Mouse (Mus musculus) lung, postnatal 10 days (tissue): ENCODE data around the gene Ankzf1.
"Not testable (repeated sequence)": the region's sequence is repeated elsewhere in the genome, so short reads cannot be mapped to it uniquely, and the experiment has no call there.

Experiments used
- DNase-seq: peaks from one replicate; pipeline ENCODE4 v3.0.0; 2021

Ankzf1 gene

DNA sequence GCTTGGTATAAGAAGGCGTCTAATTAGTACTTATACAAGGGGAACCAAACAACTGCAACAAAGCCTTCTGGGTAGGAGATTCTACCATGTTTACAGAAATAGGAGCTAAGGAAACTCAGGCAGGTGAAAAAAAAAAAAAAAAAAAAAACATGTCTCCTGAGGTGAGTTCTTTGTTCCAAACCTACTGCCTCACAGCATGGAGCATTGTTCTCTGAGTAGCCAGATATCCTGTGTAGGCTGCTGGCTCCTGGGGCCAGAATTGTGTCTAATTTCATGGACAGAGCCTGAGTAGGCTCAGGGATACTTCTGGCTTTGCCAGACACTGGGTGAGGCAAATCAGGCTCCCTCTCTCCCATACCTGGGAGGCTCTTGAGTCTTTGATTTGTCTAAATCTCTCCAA is 35.7 kb downstream of the Ankzf1 start:
- no peak for DNase-seq

DNA sequence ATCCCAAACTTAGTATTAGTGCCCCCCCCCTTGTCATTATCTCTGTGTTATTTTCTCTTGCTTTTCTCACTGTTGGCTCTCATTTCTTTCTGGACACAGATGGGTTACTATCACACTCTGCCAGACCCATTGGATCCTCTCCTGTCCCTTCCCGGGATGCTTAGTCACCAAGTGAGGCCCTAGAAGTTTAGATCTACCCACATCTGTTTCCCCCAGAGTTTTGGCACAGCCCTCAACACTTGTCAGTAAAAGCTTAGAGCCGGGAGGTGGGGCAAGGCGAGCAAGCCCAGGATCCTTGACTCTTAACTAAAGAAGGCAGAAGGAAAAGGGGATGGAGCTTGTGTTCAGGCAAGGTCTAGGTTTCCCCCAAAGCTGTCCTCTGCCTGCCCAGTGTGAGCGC is 37.2 kb downstream of the Ankzf1 start:
- DNase-seq = no peak

DNA sequence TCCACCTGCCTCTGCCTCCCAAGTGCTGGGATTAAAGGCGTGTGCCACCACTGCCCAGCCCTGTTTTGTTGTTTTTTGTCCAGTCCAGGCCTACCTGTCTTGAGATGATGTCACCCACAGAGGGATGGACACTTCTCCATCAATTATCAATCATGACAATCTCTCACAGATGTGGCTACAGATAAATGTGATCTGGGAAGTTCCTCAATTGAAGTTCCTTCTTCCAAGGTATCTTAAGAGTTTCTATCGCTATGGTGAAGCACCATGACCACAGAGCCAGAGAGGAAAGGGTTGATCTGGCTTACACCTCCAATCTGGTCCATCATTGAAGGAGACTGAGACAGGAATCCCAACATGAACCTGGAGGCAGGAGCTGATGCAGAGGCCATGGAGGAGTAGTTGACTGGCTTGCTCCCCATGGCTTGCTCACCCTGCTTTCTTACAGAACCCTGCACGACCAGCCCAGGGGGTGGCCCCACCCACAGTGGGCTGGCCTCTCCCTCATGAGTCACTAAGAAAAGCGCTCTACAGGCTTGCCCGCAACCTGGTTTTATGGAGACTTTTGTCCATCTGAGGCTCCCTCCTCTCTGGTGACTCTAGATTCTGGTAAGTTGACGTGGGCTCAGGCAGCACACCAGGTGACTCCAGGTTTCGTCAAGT is 38.5 kb downstream of the Ankzf1 start:
- DNase-seq = no peak

DNA sequence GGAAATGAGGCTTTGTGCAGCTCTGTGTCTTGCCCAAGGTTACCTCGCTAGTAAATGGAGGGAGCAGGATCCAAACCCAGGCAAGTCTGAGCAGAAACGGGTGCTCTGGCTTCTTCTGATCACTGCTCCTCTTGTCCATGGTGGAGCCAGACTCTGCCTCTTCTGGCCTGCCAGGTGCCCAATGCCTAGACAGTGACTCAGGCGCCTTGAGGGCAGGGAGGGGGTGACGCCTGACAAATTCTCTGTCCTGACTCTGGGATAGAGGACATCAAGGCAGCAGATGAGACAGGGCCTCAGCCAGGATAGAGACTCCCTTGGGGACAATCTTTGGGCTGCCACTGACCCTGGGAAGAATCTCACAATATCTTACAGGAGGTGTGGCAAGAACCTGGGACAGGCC is 39.3 kb downstream of the Ankzf1 start:
- DNase-seq = no peak

DNA sequence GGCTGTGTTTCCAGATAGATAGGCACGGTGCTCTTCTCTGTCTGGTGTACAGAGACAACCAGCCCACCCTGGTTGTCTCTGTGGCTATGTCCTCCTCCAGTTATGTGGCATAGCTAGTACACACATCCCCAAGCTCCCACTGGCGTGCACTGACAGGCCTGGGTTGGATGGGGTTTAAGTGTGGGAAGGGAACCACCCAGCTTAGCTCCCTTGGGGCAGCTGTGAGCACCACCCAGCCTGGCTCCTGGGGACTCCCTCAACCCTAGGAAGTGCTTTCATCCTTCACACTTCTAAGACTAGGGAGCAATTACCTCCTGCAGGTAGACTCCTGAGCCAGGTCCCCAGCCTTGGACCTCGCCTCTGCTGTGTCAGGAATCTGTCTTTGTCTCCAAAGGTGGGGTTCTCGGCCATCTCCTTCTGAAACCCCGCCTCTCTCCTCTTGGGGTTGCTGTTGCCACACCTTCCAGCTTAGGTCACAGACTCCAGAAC is 39.8 kb downstream of the Ankzf1 start, which contains the start of gene A630095N17Rik:
A630095N17Rik (minus strand) TSS at position 439 of the 489 bp plus-strand sequence.
- DNase-seq = no peak

DNA sequence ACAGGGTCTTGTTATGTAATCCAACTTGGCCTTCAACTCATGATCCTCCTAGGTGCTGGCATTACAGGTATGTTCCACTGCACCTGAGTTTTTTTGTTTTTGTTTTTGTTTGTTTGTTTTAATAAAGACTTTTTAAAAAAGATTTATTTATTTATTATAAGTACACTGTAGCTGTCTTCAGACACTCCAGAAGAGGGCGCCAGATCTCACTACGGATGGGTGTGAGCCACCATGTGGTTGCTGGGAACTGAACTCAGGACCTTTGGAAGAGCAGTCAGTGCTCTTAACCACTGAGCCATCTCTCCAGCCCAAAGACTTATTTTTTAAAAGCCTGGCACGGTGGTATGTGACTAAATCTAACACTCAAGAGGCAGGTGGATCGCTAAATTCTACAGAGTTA is 40.5 kb downstream of the Ankzf1 start:
- not testable (repeated sequence) for DNase-seq

DNA sequence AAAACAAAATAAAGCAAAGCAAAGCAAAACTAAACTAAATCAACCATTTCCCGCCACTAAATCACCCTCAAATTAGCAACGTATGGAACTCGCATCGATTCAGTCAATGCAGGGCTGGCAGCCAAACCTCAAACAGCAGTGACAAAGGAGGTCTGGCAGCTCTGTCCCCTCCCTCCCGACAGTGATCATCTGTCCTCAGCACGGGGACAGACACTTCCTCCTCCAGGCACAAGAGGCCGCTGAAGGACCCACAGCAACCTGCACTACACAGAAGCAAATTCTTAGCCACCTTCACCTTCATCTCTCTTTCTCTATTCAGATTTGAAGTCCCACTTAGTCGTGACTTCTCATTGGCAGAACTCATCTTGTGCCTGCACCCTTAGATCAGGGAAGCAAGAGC is 42.7 kb downstream of the Ankzf1 start:
- peak; percentile 79 for DNase-seq

DNA sequence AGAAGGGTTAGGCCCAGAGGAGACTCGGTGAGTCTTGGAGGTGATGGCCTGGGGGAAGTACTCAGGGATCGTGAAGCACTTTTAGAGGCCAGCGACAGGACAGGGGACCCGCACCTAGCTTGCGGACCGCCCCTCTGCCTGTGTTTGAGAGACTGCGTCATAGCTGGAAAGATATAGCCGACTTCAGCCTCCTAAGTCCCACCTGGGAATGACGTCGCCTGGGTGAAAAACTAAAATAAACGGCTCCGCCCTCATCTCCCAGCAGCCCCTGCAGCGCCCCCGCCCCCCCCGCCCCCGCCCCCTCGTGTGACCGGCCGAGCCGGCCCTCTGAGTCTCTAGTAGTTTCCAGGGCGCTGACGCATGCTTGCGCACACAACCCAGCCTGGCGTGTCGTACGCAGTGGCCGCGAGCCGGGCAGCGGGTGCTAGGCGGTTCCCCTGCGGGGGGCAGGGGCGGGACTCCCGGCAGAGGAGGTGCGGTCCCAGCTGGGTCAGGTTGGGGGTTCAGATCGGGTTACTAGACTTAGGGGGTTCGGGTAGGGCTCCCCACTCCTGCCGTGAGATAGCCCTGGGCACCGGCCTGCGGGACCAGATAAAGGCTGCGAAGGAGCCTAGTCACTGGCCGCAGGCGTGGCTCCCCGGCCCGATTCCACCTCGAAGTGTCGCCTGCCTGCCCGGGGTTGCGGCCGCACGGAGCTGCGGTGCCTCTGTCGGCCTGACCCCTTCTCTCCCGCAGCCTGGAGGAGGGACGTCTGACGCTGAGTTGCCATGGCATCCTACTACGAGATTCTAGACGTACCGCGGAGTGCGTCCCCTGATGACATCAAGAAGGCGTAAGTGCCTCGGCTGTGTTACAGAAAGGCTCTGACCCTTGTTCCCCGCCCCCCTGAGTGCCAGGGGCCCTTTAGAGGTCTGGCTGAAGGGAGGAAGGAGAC is 44.4 kb downstream of the Ankzf1 start, which contains the start of gene Dnajb2:
Dnajb2 (plus strand) TSS at position 290 of the 934 bp plus-strand sequence.
- DNase-seq = peak; percentile 90

DNA sequence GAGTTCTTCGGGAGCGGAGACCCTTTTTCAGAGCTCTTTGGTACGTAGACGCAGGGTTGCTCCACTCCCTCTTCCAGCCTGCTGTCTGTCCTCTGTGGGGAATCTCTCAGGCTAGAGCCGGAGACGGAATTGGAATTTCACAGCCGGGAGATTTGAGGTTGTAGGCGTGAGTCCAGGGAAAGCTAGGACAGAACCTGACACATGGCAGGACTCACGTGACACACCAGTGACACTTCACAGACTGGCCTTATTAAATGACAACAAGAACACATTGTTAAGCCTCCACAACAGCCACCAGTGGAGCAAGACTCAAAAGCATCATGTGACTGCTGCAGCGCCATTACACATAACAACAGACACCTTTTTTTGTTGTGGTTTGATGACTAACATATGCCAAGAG is 47.6 kb downstream of the Ankzf1 start:
- DNase-seq = no peak

DNA sequence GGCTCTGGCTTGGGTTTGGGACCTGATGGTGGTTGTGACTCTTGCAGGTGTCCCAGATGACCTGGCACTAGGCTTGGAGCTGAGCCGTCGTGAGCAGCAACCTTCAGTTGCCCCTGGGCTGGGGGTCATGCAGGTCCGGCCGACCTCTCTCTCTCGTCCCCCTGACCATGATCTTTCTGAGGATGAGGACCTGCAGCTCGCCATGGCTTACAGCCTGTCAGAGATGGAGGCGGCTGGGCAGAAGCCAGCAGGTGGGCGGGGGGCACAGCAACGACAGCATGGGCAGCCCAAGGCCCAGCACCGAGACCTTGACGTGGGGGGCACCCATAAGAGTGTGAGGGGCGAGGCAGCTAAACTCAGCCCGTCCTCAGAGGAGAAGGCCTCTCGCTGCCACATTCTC is 51.5 kb downstream of the Ankzf1 start:
- DNase-seq = no peak

DNA sequence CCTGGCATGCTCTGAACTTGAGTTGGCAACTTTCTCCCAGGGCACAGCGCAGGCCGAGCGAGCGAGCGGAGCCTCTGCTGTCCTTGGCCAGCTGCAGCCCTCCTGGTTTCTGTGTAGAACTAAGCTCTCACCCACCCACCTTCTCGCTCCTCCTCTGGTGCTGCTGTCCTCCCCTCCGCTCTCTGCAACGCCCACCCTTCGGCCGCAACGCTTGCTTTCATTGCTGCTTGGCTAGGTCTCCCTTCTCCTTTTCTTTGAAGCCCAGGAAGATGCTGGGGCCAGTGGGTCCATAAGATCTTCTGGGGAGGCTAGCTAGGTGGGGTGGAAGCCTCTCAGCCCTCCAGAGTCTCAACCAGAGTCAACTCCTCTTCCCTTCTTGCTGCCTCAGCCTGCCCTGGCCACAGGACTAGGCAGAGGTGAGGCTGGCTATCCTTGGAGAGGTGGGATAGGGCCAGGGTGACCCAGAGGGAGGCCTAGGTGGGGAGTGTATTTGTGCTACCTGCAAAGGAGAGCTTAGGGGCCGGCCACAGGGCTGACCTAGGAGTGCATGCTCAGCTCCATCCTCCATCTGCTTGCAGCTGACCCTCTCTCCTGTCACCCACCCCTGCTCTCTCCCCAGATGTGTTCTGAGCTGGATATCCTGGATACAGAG is 52.4 kb downstream of the Ankzf1 start:
- no peak for DNase-seq

DNA sequence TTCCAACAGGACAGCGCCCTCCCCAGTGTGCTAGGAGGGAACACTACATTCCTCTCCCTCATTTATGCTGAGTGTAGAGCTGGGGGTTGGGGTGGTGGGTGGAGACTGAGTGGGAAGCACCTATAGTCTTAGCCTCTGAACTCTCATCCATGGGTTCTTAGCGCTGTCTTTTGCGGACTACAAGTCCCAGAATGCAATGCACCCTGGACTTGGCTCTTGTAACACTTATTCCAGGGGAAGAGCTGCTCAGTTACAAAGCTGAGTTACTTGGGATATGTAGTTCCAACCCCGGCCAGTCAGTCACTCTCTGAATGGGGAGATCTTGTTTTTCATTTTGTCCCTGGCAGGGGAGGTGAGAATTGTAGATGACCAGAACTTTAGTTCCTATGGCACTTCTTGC is 52.9 kb downstream of the Ankzf1 start:
- peak; percentile 65 for DNase-seq

DNA sequence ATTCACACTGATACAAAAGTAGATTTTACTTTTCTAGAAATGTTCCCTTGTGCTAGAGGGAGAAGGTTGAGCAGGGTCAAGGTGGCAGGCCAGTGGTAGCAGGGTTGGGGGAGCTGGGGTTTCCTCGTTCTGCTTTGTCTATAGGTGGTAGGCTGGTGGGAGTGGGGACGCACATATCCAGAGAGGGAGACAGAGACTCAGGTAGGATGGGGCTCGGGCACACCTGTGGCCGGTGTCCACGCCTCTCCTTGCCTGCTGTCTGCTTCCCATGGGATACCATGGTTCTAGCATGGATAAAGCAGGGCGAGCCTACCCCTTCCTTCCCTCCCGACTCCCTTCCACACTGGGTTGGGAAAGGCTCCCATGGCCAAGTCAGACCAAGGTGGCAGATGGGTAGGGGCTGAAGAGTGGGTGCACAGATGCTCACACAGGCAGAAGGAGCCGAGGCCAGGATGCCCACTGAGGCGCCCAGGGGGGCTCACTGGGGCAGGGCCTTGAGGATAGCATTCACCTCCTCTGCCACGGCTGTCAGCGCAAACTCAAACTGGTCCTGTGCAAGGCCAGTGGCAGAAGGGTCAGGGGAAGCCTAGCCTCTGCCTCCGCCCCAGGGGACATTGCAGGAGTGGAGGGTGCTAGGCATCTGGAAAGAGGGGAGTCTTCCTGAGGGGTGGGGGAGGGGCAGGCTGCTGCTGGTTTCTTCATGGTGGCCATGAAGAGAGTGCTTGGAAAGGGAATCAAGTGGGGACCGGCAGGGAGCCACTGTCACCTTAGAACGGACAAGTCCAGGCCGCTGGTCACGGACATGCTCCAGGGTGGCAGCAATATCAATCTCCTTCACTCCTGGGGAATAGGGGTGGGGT is 55.4 kb downstream of the Ankzf1 start:
- no peak for DNase-seq

DNA sequence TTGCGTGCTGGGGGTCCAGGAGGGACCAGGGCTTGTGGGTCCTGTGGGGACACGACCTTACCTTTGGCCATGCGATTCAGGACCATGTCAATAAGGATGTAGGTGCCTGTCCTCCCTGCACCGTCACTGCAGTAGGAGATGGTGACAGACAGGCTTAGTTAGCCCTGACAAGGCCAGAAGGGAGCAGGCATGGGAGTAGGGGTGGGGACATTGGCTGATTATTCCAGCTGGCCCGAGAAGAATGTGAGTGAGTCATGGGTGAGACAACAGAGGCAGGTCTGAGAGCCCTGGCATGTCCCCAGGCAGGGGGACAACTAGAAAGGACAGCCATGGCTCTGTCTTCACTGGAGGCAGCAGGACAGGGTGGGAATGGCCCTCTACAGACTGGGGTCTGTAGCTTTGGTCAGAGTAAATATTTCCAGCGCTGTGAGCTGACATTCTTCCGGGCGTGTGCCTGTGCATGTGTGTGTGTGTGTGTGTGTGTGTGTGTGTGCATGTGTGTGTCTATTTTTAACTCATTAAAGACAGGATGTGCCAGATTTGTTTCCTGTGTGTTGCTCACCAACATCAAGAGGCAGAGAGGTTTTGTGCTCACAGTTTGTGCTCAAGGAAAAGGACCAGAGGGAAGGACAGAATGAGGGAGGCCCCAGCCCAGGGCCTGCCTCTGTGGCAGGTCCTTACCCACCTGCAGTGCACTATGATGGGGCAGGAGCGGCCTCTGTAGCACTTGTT is 56.3 kb downstream of the Ankzf1 start:
- peak; percentile 69 for DNase-seq
